Mouse (Mus musculus): Measurements from ENCODE around the gene Sptb. TPM values are rescaled to one million over a fixed set of nuclear protein-coding genes. Genes with fewer than 3 reads are reported as not detected.

Gene Sptb
- polyA plus RNA-seq, 1 experiment: 0.42 TPM

GRCm38 (mm10) chr12:76558206-76558605 lies 152.1 kb downstream of the Sptb start:
- H3K36me3 ChIP-seq (ENCODE audit: control insufficient read depth, insufficient read depth): peaks cover 6% of the 10 kb centered on the region
- no peak overlapping the region for H3K4me2 ChIP-seq (ENCODE audit: low read depth)
- H3ac ChIP-seq (ENCODE audit: control insufficient read depth, insufficient read length): no peak overlapping the region
- TF ChIP-seq E2F4 (IDR thresholded peaks at IDR 0.05; ENCODE audit: insufficient read depth): no peak
- TF ChIP-seq USF1 (IDR thresholded peaks at IDR 0.05; ENCODE audit: low read depth): no peak
- TF ChIP-seq POLR2A (IDR thresholded peaks at IDR 0.05; ENCODE audit: insufficient read length, low read depth): no peak
- TF ChIP-seq POLR2AphosphoS2 (IDR thresholded peaks at IDR 0.05; ENCODE audit: insufficient read length, low read depth): no peak
- TF ChIP-seq MYOG (IDR thresholded peaks at IDR 0.05; ENCODE audit: control insufficient read depth in 1 of 3, insufficient read depth in 1 of 3, insufficient read length in 2 of 3, low read depth in 2 of 3): no peak
- no peak for TF ChIP-seq MYOD1 (IDR thresholded peaks at IDR 0.05; ENCODE audit: control insufficient read depth in 1 of 3, insufficient read length in 2 of 3, low read depth in 2 of 3)
- TF ChIP-seq CEBPB (IDR thresholded peaks at IDR 0.05; ENCODE audit: insufficient read depth, poor library complexity, severe bottlenecking): no peak
- no peak for TF ChIP-seq TCF12 (IDR thresholded peaks at IDR 0.05; ENCODE audit: insufficient read depth, poor library complexity, severe bottlenecking)
- TF ChIP-seq SRF (IDR thresholded peaks at IDR 0.05; ENCODE audit: control insufficient read depth, insufficient read length, low read depth): no peak
- no peaks in the 10 kb centered on the region for H3K27me3 ChIP-seq (ENCODE audit: control insufficient read depth, insufficient read depth, insufficient read length)
- peaks cover 37% of the 10 kb centered on the region for H3K79me2 ChIP-seq (ENCODE audit: control insufficient read depth, insufficient read depth)
- no peak overlapping the region for H3K4me3 ChIP-seq

GRCm38 (mm10) chr12:76556745-76557389 lies 153.5 kb downstream of the Sptb start:
- Histone ChIP-seq H3K36me3 (ENCODE audit: control insufficient read depth, insufficient read depth) (peaks cover 6% of the 10 kb centered on the region), H3K4me2 (ENCODE audit: low read depth) (no peak overlapping the region), H3K27me3 (ENCODE audit: control insufficient read depth, insufficient read depth, insufficient read length) (no peaks in the 10 kb centered on the region), H3K4me3 (no peak overlapping the region), H3K79me2 (ENCODE audit: control insufficient read depth, insufficient read depth) (peaks cover 43% of the 10 kb centered on the region), H3ac (ENCODE audit: control insufficient read depth, insufficient read length) (no peak overlapping the region)
- TF ChIP-seq MYOD1 (IDR thresholded peaks at IDR 0.05; ENCODE audit: control insufficient read depth in 1 of 3, insufficient read length in 2 of 3, low read depth in 2 of 3): no peak
- no peak for TF ChIP-seq MAX (IDR thresholded peaks at IDR 0.05; ENCODE audit: low read depth)
- no peak for TF ChIP-seq MYOG (IDR thresholded peaks at IDR 0.05; ENCODE audit: control insufficient read depth in 1 of 3, insufficient read depth in 1 of 3, insufficient read length in 2 of 3, low read depth in 2 of 3)
- TF ChIP-seq E2F4 (IDR thresholded peaks at IDR 0.05; ENCODE audit: insufficient read depth): no peak
- TF ChIP-seq POLR2A (IDR thresholded peaks at IDR 0.05; ENCODE audit: insufficient read length, low read depth): no peak
- no peak for TF ChIP-seq TCF12 (IDR thresholded peaks at IDR 0.05; ENCODE audit: insufficient read depth, poor library complexity, severe bottlenecking)
- TF ChIP-seq CEBPB (IDR thresholded peaks at IDR 0.05; ENCODE audit: insufficient read depth, poor library complexity, severe bottlenecking): no peak
- TF ChIP-seq REST (IDR thresholded peaks at IDR 0.05; ENCODE audit: insufficient read depth, insufficient read length): no peak
- TF ChIP-seq POLR2AphosphoS2 (IDR thresholded peaks at IDR 0.05; ENCODE audit: insufficient read length, low read depth): no peak
- no peak for TF ChIP-seq TCF3 (IDR thresholded peaks at IDR 0.05; ENCODE audit: insufficient read length, low read depth)
- TF ChIP-seq USF1 (IDR thresholded peaks at IDR 0.05; ENCODE audit: low read depth): no peak

- TF ChIP-seq POLR2A (IDR thresholded peaks at IDR 0.05; ENCODE audit: insufficient read length, low read depth) (no peak), MYOD1 (IDR thresholded peaks at IDR 0.05; ENCODE audit: control insufficient read depth in 1 of 3, insufficient read length in 2 of 3, low read depth in 2 of 3) (no peak), POLR2AphosphoS2 (IDR thresholded peaks at IDR 0.05; ENCODE audit: insufficient read length, low read depth) (no peak), TCF3 (IDR thresholded peaks at IDR 0.05; ENCODE audit: insufficient read length, low read depth) (no peak), TCF12 (IDR thresholded peaks at IDR 0.05; ENCODE audit: insufficient read depth, poor library complexity, severe bottlenecking) (no peak), REST (IDR thresholded peaks at IDR 0.05; ENCODE audit: insufficient read depth, insufficient read length) (no peak), SRF (IDR thresholded peaks at IDR 0.05; ENCODE audit: control insufficient read depth, insufficient read length, low read depth) (no peak)
These were observed 154.2 kb downstream of the Sptb start for GRCm38 (mm10) chr12:76556187-76556586.

GRCm38 (mm10) chr12:76554871-76555386 lies 155.4 kb downstream of the Sptb start:
- peaks cover 57% of the 10 kb centered on the region for H3K79me2 ChIP-seq (ENCODE audit: control insufficient read depth, insufficient read depth)
- H3K4me3 ChIP-seq: no peak overlapping the region
- no peak overlapping the region for H3K4me2 ChIP-seq (ENCODE audit: low read depth)
- H3K36me3 ChIP-seq (ENCODE audit: control insufficient read depth, insufficient read depth): no peaks in the 10 kb centered on the region
- TF ChIP-seq REST (IDR thresholded peaks at IDR 0.05; ENCODE audit: insufficient read depth, insufficient read length) (no peak), CEBPB (IDR thresholded peaks at IDR 0.05; ENCODE audit: insufficient read depth, poor library complexity, severe bottlenecking) (no peak), TCF12 (IDR thresholded peaks at IDR 0.05; ENCODE audit: insufficient read depth, poor library complexity, severe bottlenecking) (no peak), MYOG (IDR thresholded peaks at IDR 0.05; ENCODE audit: control insufficient read depth in 1 of 3, insufficient read depth in 1 of 3, insufficient read length in 2 of 3, low read depth in 2 of 3) (no peak)
- H3K27me3 ChIP-seq (ENCODE audit: control insufficient read depth, insufficient read depth, insufficient read length): no peaks in the 10 kb centered on the region
- no peak overlapping the region for H3ac ChIP-seq (ENCODE audit: control insufficient read depth, insufficient read length)

More at GRCm38 (mm10) chr12:76556187-76556586, 154.2 kb downstream of the Sptb start:
- Histone ChIP-seq H3K4me2 (ENCODE audit: low read depth) (peak overlapping the region; percentile 7), H3ac (ENCODE audit: control insufficient read depth, insufficient read length) (no peak overlapping the region), H3K36me3 (ENCODE audit: control insufficient read depth, insufficient read depth) (peaks cover 6% of the 10 kb centered on the region), H3K79me2 (ENCODE audit: control insufficient read depth, insufficient read depth) (peaks cover 45% of the 10 kb centered on the region), H3K4me3 (no peak overlapping the region), H3K27me3 (ENCODE audit: control insufficient read depth, insufficient read depth, insufficient read length) (no peaks in the 10 kb centered on the region)

GRCm38 (mm10) chr12:76554392-76554791 lies 156.0 kb downstream of the Sptb start:
- TF ChIP-seq POLR2A (IDR thresholded peaks at IDR 0.05; ENCODE audit: insufficient read length, low read depth): no peak
- Histone ChIP-seq H3K4me3 (no peak overlapping the region), H3K36me3 (ENCODE audit: control insufficient read depth, insufficient read depth) (no peaks in the 10 kb centered on the region)

More at GRCm38 (mm10) chr12:76554392-76554791, 156.0 kb downstream of the Sptb start:
- no peaks in the 10 kb centered on the region for H3K27me3 ChIP-seq (ENCODE audit: control insufficient read depth, insufficient read depth, insufficient read length)
- no peak overlapping the region for H3ac ChIP-seq (ENCODE audit: control insufficient read depth, insufficient read length)
- H3K79me2 ChIP-seq (ENCODE audit: control insufficient read depth, insufficient read depth): peaks cover 61% of the 10 kb centered on the region
- H3K4me2 ChIP-seq (ENCODE audit: low read depth): no peak overlapping the region
